Comparison of ENCODE assay signal across 8 mouse cellular contexts in genomic region chr8:106870537-106871327, GRCm38 (mm10). TPM values are rescaled to one million over a fixed set of nuclear protein-coding genes. Genes with fewer than 3 reads are reported as not detected.
DNase-seq lines count a peak whose midpoint lies in the region; ATAC-seq lines count a peak whose summit lies in the region.

No protein-coding gene starts in this region.

- intact Hi-C loops in left cerebral cortex, postnatal 25 days (cut with DNase I): loop anchor here (5.0 kb wide), 2 partner anchors 98 to 153 kb away; no protein-coding TSS in a partner anchor

- peaks cover 21% of the 10 kb centered on the region for H3K36me3 ChIP-seq in hindbrain, embryonic 10.5 days
- H3K36me3 ChIP-seq in megakaryocyte, embryonic 14.5 days (replicated peaks; ENCODE audit: low read length): peaks cover 25% of the 10 kb centered on the region

- no peaks in the 10 kb centered on the region for H3K9me3 ChIP-seq in hindbrain, embryonic 10.5 days
- H3K9me3 ChIP-seq in megakaryocyte, embryonic 14.5 days: no peaks in the 10 kb centered on the region

- peak overlapping the region; percentile 65 for H3K4me3 ChIP-seq in hindbrain, embryonic 10.5 days
- H3K4me3 ChIP-seq in megakaryocyte, embryonic 14.5 days (replicated peaks): peak overlapping the region; percentile 86

- peak; percentile 80 for ATAC-seq in frontal cortex, adult (ENCODE audit: low TSS enrichment)

- peaks cover 39% of the 10 kb centered on the region for H3K4me1 ChIP-seq in hindbrain, embryonic 10.5 days (replicated peaks)
- H3K4me1 ChIP-seq in megakaryocyte, embryonic 14.5 days: peaks cover 35% of the 10 kb centered on the region

- peaks cover 76% of the 10 kb centered on the region for H3K27me3 ChIP-seq in hindbrain, embryonic 10.5 days (ENCODE audit: insufficient read depth, poor library complexity, severe bottlenecking)
- peaks cover 77% of the 10 kb centered on the region for H3K27me3 ChIP-seq in megakaryocyte, embryonic 14.5 days (replicated peaks)

- peak; percentile 88 for DNase-seq in R1 (ENCODE audit: low read depth, low spot score)
- peak; percentile 57 to 59 for DNase-seq in cerebellum, adult 18-20 months
- DNase-seq in hindbrain, embryonic 10.5 days (ENCODE audit: low spot score): peak; percentile 69
- peak; percentile 69 to 70 for DNase-seq in left cerebral cortex, postnatal 25 days (ENCODE audit: low spot score in 2 of 2)
- peak; percentile 73 for DNase-seq in right cerebral cortex, postnatal 14 days
- DNase-seq in yolk sac, embryonic 10.5 days (ENCODE audit: low spot score): no peak

- H3K27ac ChIP-seq in hindbrain, embryonic 10.5 days: peak overlapping the region; percentile 79

- under 1% methylated on average over 63 of the region's 63 CpGs for WGBS in hindbrain, embryonic 10.5 days

RNA-seq across cellular contexts. Expression of gene Has3, which starts 0.7 kb away (rescaled TPM):
- polyA plus RNA-seq in hindbrain, embryonic 10.5 days (2016; fragmentation: Nextera tagmentation; extraction: Ambion mirVana): 0.04 and 0.13 TPM in 2 replicates
- total RNA-seq in left cerebral cortex, postnatal 25 days (2021): 1 to 10 TPM; 2.2 to 2.4 TPM
- not detected in 2 replicates for polyA plus RNA-seq in megakaryocyte, embryonic 14.5 days (2012; ENCODE audit: insufficient read depth, low replicate concordance)

RNA-seq across cellular contexts. Expression of gene Utp4, which starts 22.7 kb away (rescaled TPM):
- 58.3 and 85.0 TPM in 2 replicates for polyA plus RNA-seq in hindbrain, embryonic 10.5 days (2016; fragmentation: Nextera tagmentation; extraction: Ambion mirVana)
- 10 to 100 TPM; 33.2 to 33.6 TPM for total RNA-seq in left cerebral cortex, postnatal 25 days (2021)
- 1.5 and 3.0 TPM in 2 replicates for polyA plus RNA-seq in megakaryocyte, embryonic 14.5 days (2012; ENCODE audit: insufficient read depth, low replicate concordance)

Comparison
In these comparisons a context has a peak if more than half of its experiments do, and no peak if none do; other contexts are left out.
1. RNA of gene Utp4, which starts 22.7 kb away (polyA plus RNA-seq): 58.3 to 85.0 TPM in hindbrain, embryonic 10.5 days; 1.5 to 3.0 TPM in megakaryocyte, embryonic 14.5 days; every median in the first group is over 10 times any median in the second.